Mouse (Mus musculus) yolk sac, embryonic 10.5 days (tissue): ENCODE results near the gene Slc7a7.

ENCODE experiments used
- DNase-seq: peaks from one replicate; pipeline ENCODE4 v3.0.0-alpha.2; 2017; ENCODE audit warnings: low spot score

Gene Slc7a7

DNA sequence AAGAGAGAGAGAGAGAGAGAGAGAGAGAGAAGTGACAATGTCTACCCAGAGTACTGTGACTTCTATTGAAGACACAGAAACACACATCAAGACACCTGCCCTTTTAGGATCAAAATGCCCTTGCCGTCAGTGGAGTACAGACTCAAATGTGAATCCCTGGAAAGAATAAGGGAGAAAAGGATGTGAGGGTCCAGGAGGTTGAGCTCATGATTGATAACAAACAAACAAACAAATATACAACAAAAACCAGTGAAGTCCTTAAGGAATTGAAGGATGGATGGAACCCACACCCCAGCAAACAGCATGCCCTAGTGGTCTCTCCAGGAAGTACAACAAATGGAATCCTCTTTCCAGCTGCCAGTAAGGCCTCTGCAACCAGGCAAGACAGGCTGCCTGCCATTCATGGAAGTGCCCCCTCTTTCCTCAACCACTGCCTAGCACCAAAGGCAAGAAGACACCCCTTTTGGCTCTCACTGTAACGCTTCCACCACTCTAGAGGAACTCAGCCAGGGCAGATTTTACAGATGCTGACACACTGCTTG is 4.9 kb downstream of the Slc7a7 start:
- DNase-seq = peak; percentile 59

DNA sequence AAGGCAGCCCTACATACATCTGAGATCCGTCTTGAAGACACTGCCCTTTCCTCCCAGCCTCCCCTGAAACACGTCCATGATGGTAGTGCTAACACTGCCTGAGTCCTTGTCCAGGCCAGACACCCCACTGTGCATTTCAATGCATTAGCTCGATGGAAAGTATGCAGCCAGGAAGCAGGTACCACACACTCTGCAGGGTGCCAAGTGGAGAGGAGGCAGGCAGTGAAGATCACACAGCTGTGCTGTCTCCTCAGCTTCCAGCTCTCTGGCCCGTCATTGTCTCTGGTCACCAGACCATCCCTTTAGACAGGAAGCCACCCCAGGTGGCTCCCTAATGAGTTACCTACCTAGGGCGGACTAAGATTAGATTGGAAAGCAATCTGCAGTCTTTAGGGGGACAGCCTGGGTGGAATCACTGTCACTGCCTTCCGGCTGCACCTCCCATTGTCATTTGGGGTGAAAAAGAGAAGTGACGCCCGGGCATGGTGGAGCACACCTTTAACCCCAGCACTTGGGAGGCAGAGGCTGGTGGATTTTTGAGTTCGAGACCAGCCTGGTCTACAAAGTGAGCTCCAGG is 5.5 kb downstream of the Slc7a7 start:
- DNase-seq = no peak

DNA sequence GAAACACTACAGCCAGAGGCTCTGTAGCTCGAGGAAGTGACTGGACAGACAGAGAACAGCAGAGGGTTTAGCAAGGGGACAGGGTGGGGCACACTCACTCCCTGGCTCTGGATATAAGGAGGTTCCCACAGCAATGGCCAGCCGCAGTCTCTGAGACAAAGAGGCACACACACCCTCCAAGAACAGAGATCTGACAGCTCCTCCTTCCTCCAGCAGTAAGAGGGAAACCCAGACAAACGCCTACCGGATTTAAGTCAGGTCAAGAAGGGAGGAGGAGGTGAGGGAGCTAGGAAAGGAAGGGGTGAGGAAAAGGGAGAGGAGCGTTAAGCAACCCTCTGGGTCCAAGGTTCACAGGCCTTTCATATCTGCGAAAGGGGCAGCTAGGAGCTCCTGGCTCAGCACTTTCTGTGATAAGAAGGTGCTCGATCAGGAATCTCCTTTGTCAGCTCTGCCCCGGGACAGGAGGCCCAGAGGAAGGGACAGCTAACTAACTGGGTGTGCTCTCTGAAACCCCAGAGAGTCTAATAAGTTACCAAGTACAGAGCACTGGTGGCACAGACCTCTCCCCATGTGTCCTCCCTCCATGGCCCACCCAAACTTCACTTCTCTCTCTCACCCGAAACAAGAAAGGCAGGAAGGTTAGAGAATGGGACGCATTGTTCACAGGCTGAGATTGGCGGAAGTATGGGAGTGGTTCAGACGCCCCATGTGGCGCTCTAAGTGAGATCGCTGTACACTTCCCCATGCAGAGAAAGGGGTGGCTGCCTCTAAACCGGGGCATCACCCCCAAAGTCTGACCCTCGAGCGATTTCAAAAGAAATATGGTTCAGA is 7.4 kb downstream of the Slc7a7 start:
- DNase-seq = peak; percentile 90

DNA sequence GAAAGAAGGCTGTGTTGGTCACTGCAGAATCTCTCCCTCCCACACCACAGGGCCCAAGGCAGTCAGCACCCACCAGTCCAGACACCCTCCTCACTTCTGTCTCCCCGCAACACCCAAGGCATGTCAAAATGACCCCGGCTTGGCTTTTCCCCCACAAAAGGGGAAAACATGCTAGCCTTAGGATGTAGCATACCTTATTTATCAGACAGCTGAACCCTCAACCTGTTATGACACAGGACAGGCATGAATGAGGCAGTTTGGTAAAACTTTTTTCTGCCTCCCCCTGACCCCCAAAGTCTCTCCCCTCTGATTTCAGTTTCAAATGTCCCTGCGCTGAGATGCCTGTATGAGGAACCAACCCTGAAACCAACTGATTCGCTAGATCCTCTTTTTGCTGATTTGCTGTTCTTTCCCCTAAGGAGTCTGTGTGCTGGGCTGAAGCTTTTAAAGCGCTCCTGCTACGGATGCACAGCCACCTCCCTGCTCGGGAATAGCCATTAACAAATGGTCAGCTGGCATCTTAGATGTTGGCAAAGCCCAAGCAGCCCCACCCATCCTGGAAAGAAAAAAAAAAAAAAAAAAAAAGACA is 8.4 kb downstream of the Slc7a7 start:
- DNase-seq = no peak

DNA sequence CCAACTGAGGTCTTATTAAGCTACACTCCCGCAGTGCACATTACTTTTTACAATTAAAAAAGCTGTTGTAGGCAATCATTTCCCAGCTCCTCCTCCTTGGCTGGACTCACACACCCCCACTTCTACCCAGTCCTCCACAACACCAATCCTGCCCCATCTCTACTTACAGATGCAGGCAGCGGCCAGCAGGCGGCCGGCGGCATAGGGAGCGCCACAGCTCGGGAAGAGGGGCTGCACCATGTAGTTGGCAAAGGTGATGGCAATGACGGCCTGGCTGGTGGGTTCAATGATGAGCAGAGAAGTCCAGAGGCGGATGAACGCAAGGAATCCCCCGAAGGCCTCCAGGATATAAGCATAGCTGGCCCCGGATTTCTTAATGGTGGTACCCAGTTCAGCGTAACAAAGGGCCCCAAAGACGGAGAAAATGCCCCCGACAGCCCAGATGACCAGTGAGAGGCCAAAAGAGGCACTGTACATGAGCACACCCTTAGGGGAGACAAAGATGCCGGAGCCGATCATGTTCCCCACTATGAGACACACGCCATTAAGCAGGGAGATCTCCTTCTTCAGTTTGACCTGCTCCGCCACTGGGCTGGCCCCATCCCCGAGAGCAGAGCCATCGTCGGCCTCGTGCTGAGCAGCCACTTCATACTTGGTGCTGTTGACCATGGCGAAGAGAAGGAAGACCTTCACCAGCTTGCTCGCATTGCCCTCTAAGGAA is 9.1 kb downstream of the Slc7a7 start:
- no peak for DNase-seq

DNA sequence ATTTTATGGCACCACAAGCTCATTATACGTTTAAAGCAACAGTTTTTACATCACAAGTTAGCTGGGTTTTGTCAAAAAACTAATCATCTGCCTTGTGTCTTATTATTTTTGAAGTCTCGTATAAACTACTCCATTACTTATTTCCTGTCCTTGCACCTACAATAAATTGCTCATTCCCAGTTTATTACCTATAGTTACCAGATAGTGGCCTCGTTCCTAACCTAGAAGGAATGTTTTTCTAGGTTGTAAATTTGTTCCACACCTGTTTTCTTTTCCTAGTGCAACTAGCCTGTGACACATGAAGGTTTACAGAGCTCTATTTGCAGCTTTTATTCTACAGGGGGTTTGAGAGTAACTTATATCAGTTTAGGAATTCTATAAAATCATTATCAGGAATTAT is 15.9 kb downstream of the Slc7a7 start:
- no peak for DNase-seq

DNA sequence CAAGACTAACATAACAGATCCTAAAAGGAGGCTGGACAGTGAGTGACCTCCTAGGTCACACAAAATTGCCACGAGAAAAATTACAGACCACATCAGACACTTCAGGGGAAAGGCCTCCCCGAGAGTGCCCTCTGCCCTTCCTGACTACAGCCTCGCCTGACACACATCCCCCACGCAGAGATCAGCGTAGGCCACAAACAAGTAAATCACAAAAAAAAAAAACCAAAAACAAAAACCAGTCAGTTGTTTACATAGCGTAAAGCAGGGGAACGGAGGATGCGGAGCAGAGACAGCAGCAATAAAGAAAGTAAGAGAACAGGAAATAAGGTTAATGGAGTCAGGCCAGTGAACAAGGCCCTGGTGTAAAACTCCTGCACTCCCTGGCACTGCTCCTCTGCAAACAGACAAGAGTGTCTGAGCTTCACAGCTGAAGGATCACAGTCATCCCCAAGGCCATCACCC is 18.6 kb downstream of the Slc7a7 start:
- DNase-seq = no peak

DNA sequence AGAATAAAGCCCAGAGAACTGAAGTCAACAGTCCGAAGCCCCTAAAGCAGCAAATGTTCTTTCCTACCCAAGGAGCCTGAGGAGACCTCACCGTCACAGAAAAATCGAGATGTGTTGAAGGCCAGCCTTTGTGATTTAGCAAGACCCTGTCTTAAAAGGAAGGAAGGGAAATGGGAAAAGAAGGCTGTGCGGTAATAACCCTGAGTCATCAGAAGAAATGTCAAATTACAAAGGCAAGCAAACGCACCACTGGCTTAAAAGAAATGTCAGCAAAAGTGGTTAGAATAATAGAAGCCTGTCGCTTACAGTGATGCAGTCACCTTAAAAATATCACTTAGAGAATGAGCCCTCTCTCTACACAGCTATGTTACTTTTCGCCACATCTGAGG is 19.1 kb downstream of the Slc7a7 start:
- DNase-seq = no peak

DNA sequence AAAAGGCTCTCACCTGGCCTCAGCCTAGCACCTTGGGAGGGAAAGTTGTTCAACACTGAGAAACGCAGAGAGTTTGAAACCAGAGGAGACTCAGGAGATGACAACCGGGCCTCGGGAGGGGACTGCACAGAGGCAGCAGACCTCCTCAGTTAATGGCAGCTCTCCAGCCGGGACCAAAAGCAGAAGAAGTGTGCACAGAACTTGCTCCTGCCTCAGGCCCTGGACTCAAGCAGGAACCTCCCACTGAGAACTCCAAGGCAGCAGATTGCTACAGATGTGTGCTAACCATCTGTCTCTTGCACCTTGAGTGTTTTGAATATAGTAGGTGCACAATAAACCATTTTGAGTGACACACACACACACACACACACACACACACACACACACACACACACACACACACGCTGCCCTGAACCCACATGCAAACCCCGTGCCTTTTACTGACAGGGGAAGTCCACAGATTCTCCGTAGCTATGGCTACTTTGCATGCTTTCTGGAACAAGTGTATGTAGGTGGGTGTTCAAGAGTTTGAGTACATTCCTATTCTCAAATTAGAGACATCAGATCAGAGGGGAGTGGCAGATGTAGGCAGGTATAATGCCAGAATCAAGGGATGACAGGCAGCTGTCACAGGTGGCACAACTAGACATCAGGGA is 19.6 kb downstream of the Slc7a7 start:
- DNase-seq = no peak

DNA sequence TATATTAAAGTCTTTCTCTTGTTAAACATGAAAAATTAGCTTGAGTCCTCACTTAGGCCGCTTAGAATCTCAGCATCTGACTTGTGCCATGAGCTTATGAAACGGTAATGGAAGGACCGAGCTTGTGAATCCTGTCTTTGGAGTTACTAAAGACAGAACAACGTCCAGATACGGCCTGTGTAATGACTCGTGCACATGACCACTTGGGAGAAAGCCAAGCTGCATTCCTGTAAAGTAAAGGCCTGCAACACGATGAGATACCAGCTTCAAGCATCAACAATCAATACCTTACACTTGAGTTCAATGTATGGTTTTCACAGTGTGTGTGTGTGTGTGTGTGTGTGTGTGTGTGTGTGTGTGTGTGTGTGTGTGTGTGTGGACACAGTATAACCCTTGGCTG is 20.9 kb downstream of the Slc7a7 start:
- DNase-seq = no peak

DNA sequence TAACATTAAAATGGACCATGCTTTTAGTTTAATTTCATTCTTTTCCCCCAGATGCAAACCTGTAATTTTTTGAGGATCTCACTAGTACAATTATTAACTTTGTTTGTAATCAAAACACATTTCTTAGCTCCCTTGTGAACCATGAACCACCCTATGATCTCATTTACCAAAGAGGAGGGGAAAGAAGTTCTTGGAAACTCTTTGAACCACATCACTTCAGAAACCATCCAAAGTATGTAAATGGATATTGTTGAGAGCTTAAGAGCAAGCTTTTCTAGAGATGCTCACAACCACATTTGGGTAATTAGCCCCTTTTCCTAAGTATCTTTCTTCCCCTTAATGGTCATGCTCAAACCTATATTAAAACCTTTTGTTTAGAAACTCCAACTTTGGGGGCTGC is 23.3 kb downstream of the Slc7a7 start:
- no peak for DNase-seq

DNA sequence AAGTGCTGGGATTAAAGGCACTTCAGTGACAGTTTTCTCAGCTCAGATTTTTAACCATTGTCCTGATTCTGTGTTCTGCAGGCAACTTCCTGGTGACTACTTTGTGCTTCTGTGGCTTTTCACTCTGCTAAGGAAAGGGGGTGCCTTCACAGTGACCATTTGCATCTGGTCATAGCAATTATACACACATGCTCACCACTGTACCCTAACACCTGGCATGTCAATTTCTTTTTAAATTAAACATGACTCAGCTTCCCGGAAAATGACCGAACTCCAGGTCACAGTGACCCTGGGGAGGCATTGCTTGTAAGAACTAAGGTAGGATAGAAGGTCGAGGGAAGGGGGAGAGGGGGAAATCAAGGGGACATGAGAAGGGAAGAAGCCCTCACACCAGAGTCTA is 23.8 kb downstream of the Slc7a7 start:
- DNase-seq = no peak

DNA sequence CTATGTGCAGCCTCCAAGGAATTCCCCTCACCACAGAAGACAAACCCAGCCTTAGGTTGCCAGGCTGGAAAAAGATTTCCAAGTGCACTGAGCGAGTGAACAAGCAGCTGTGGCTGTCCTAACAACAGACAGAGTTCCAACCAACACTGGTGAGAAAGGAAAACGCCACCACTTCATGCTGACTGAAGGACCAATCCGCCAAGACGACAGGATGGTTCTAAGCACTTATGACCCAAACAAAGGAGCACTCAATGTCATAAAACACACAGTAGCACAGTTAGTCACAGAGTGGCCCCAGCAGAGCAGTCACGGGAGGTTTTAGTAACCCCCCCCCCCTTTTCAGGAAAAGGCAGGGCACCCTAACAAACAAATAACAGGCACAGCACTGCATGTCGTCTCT is 26.7 kb downstream of the Slc7a7 start:
- no peak for DNase-seq

DNA sequence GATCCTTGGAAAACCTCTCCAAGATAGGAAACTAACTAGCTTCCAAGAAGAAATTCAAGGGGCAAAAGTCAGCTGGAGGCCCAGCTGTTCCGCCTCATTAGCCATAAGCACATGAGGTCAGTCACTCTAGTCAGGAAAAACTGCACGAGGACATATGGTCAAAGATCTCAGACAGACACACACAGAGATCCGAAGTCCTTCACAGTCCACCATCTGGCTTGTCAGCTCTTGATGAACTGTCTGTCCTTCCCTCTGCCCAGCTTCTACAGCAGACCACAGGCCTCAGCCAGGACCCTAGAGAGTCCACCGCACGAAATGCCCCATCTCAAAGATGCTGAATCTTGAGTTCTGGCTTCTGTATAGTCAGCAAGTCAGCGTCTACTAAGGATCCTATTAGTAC is 30.0 kb downstream of the Slc7a7 start:
- peak; percentile 40 for DNase-seq

DNA sequence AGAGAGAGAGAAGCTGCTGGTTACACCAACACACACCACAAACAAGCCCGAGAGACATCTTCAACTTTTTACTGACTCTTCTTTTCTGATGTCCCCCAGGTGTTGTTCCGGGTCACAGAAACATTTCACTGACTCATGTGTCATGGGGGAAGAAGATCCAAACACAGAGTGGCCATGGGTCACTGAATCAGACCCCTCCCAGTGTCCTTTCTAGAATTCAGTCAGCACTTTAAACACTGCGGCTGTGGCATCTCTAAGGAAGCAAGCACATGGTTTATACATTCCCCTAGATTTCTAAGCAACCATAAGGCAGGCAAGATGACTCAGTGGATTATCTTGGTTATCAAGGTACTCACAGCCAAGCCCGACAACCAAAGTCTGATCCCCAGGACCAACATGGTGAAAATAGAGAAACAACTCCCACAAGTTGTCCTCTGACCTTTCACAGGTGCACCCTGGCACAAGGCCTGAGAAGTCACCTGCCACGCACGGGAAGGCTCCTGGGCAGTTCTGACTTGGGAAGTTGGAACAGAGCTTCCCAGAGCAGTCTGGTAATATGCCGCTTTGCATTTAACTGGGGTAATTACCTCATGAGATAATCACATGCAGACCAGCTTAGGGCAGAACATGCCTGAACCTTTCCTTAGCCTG is 31.5 kb downstream of the Slc7a7 start:
- no peak for DNase-seq

DNA sequence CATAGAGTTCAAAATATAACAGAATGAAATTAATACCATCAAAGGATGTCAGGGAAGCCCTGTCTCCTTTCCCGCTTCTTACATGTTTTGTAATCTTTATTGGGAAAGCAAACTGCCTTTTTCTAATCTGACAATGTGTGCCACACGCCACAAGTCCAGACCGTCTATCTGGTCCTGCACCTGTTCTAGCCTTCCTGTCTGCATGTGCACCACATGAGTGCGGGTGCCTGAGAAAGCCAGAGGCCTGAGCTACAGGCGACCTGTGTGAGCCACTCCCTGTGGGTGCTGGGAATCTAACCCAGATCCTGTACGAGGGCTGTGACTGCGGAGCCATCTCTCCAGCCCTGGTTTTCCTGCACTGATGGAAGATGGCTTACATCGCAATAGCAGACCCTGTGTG is 33.2 kb downstream of the Slc7a7 start:
- DNase-seq = no peak

DNA sequence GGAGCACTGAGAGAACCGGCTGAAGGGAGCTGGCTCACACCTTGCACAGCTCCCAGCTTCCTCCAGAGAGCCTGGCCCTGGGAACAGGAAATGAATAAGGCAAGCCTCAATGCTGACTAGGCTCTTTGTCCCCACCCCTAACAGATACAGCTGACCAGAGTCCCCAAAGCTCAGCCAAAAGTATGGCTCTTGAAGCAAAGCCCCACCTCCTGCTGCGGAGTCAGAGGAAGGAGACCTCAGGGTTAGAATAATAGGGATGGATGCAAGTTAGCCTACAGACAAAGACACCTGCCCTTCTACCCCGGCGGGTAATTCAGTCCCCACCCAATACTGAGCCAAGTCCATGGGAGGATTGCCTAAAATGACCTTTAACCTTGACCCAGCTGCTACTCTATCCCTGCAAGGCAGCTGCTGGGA is 34.2 kb downstream of the Slc7a7 start:
- DNase-seq = peak; percentile 88

DNA sequence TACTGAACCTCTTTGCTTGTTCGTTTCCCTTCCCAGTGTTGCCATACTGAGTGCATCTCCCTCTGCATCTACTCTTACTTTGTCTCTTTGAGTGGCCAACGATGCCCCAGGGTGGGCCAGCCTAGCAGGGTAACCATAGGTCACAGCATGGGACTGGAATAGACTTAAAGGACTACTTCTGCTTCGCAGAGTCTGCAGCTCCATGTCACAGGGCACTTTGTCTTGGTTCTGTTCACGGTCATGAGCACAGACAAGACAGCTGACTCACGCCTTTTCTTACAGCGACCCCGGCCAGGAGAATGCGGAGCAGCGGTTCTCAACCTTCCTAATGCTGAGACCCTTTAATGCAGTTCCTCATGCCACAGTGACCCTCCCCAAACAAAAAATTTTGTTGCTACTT is 34.9 kb downstream of the Slc7a7 start:
- DNase-seq = no peak

DNA sequence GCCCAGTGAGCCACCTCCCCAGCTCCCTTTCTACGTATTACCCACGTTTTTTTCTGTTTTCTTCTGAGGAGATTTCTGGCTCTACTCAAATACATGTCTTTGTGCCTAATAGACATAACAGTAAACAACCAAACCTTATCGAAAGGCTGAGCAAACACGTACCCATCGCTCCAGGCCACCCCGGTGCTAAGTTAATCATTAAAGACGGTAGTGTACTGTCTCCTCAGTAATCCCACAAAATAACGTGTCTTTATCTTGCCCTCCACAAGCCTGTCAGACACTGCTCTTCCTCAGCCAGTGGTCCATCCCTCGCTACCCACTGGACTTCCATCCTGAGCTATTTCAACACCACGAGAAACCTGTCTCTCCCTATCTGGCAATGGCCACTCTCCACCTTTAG is 35.8 kb downstream of the Slc7a7 start:
- DNase-seq = peak; percentile 74

DNA sequence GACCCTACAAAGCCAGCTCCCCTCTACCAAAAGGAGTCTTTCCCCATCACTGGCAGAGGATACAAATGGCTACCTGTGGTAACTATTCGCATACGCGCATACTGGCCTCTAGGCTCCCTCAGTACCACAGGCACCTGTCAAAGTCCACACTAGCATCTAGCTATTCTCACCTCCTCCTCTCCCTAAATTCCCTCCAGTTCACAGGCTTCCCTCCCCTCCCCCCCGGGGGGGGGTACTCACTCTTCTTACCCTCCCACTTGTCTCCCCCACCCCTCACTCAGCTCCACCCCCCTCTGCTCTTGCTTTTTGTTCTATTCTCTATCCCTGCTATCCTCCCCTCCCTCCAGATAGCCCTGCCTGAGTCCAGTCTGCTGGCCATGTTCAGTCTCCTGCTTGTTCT is 37.0 kb downstream of the Slc7a7 start:
- DNase-seq = no peak

DNA sequence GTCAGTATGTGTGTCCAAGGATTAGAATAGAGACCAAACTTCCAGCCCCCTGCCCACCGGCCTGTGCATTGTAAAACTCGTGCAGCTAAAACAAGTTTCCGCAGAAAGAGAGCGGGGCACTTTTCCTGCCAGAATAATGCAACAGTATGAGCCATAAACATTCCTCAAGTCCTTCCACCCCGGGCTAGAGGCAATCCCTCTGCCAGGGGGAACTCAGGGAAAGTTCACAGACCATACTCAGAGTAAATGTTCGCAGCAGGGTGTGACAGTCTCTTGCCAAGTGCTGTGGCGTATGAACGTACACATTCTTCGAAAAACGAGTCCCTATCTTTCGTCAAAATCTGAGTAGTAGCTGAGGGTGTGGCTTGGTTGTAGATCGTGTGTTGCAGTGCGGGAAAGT is 38.0 kb downstream of the Slc7a7 start:
- DNase-seq = no peak

DNA sequence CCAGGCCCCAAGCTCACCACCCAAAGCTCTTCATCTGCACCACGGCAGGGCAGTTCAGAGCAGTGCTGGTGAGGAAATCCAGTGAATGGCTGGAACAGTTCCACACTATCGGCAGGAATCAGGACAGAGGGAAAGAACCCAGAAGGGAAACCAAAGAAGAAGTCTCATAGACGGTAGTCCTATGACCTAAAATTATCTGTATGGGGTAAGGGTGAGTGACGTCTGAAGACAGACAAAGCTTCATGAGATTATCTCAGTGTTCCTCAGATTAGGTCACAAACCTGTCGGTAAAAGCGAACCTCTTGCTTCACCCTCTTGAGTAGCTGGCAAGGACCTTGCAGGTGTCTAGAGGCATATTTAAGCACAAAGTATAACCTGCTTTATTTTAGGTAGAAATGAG is 40.4 kb downstream of the Slc7a7 start:
- no peak for DNase-seq
